Mouse (Mus musculus) hindbrain, postnatal 0 days (tissue): Measurements from ENCODE around the gene Tspan9. TPM values are rescaled to one million over a fixed set of nuclear protein-coding genes. Genes with fewer than 3 reads are reported as not detected.
A peak's percentile ranks its signal among the peaks of the same experiment; 100 is the strongest.

Source experiments
- ATAC-seq: fragments of 200-750 bp; cut with Nextera tagmentation; 2 replicates; pipeline ENCODE4 v1.8.0; 2017; ENCODE audit warnings: mild to moderate bottlenecking, moderate TSS enrichment, moderate library complexity
- DNase-seq: peaks from one replicate; pipeline ENCODE4 v3.0.0-alpha.2; 2015; ENCODE audit warnings: low spot score
- H3K27ac ChIP-seq: fragments of 300-500 bp; sonication (generic); 2 replicates; pipeline ENCODE4 v1.5.1; 2014; ENCODE audit warnings: mild to moderate bottlenecking
- H3K27me3 ChIP-seq: fragments of 300-500 bp; sonication (generic); 2 replicates; pipeline ENCODE4 v1.6.1; 2014; ENCODE audit warnings: low read length, mixed read lengths; ENCODE audit not compliant: insufficient read depth
- H3K36me3 ChIP-seq: fragments of 300-500 bp; sonication (generic); 2 replicates; pipeline ENCODE4 v1.6.1; 2014; ENCODE audit warnings: low read length, mixed read lengths; ENCODE audit not compliant: insufficient read depth
- H3K4me1 ChIP-seq: fragments of 300-500 bp; sonication (generic); 2 replicates; pipeline ENCODE4 v1.6.1; 2014; ENCODE audit warnings: antibody characterized with exemption, low read length, mixed read lengths; ENCODE audit not compliant: insufficient read depth
- H3K4me2 ChIP-seq: fragments of 300-500 bp; sonication (generic); 2 replicates; pipeline ENCODE4 v1.6.1; 2014; ENCODE audit warnings: low read depth, mild to moderate bottlenecking, low read length, moderate library complexity, mixed read lengths
- H3K4me3 ChIP-seq: fragments of 300-500 bp; sonication (generic); 2 replicates; pipeline ENCODE4 v1.5.1; 2014; ENCODE audit warnings: low read length
- H3K9ac ChIP-seq: fragments of 300-500 bp; sonication (generic); replicated peaks from 2 replicates; pipeline ENCODE4 v1.6.1; 2014; ENCODE audit warnings: mild to moderate bottlenecking, low read length, moderate library complexity, mixed read lengths
- H3K9me3 ChIP-seq: fragments of 300-500 bp; sonication (generic); 2 replicates; pipeline ENCODE4 v1.6.1; 2016; ENCODE audit warnings: low read length, mixed read lengths
- CTCF ChIP-seq: IDR thresholded peaks from 2 replicates; pipeline ENCODE4 v1.5.1; 2016; ENCODE audit warnings: antibody characterized with exemption, control low read depth, low read depth
- WGBS: fragments of 180-500 bp; shearing (Covaris S2); extraction: QIAGEN DNeasy Blood & Tissue Kit; methylation state at CpG from one replicate; pipeline ENCODE4 v1.1.7; 2014; 5-methylcytosine and 5-hydroxymethylcytosine counted together
- polyA plus RNA-seq: library from polyadenylated mRNA; unstranded; fragments of >200 nt; fragmentation: Nextera tagmentation; extraction: Ambion mirVana; gene quantifications from 2 replicates; pipeline ENCODE4 v1.2.1, GENCODE M21; 2015
- total RNA-seq: library from RNA; depleted of rRNA; stranded (reverse); fragments of >200 nt; gene quantifications from 2 replicates; pipeline ENCODE4 v1.2.3, GENCODE M21; 2014

Gene Tspan9
- total and polyA plus RNA-seq, 2 experiments from 2014 or later = 70.1 to 177 TPM

GRCm38 (mm10) chr6:127973553-127973952 lies 169.8 kb downstream of the Tspan9 start:
- DNase-seq = peak; percentile 57
- TF ChIP-seq CTCF = no peak
- Histone ChIP-seq H3K4me3 (no peak overlapping the region), H3K27me3 (no peaks in the 10 kb centered on the region), H3K4me2 (no peak overlapping the region), H3K4me1 (peaks cover 10% of the 10 kb centered on the region; the same call in 1 of the 2 replicates), H3K9me3 (no peaks in the 10 kb centered on the region), H3K9ac (0 out of 2 replicates have a peak overlapping the region, but pooled peaks have one; percentile 6), H3K36me3 (no peaks in the 10 kb centered on the region), H3K27ac (peak overlapping the region; percentile 79)
- ATAC-seq = peak; percentile 48
- WGBS = 29% methylated on average over 6 of the region's 6 CpGs

GRCm38 (mm10) chr6:127971931-127972330 lies 171.5 kb downstream of the Tspan9 start:
- no peak for ATAC-seq
- TF ChIP-seq CTCF = no peak
- 89% methylated on average over 5 of the region's 5 CpGs for WGBS

GRCm38 (mm10) chr6:127970848-127971247 lies 172.5 kb downstream of the Tspan9 start:
- Histone ChIP-seq H3K36me3 (no peaks in the 10 kb centered on the region), H3K4me3 (no peak overlapping the region), H3K9ac (no peak overlapping the region), H3K4me1 (peaks cover 10% of the 10 kb centered on the region; the same call in 1 of the 2 replicates), H3K27ac (no peak overlapping the region), H3K9me3 (no peaks in the 10 kb centered on the region), H3K27me3 (no peaks in the 10 kb centered on the region), H3K4me2 (no peak overlapping the region)
- no peak for DNase-seq
- WGBS = 62% methylated on average over 5 of the region's 5 CpGs
- ATAC-seq = no peak
- TF ChIP-seq CTCF = no peak

More at GRCm38 (mm10) chr6:127971931-127972330, 171.5 kb downstream of the Tspan9 start:
- Histone ChIP-seq H3K4me2 (no peak overlapping the region), H3K36me3 (no peaks in the 10 kb centered on the region), H3K27ac (no peak overlapping the region), H3K9ac (no peak overlapping the region), H3K4me3 (no peak overlapping the region), H3K4me1 (peaks cover 10% of the 10 kb centered on the region; the same call in 1 of the 2 replicates), H3K9me3 (no peaks in the 10 kb centered on the region), H3K27me3 (no peaks in the 10 kb centered on the region)
- no peak for DNase-seq

- peak; percentile 100 for TF ChIP-seq CTCF
- no peaks in the 10 kb centered on the region for H3K9me3 ChIP-seq
- 11% methylated on average over 7 of the region's 7 CpGs for WGBS
- peaks cover 10% of the 10 kb centered on the region; the same call in 1 of the 2 replicates for H3K4me1 ChIP-seq
- H3K4me3 ChIP-seq = no peak overlapping the region
- H3K36me3 ChIP-seq = no peaks in the 10 kb centered on the region
- no peak overlapping the region for H3K4me2 ChIP-seq
- DNase-seq (peak; percentile 91), ATAC-seq (peak; percentile 54)
- no peaks in the 10 kb centered on the region for H3K27me3 ChIP-seq
- no peak overlapping the region for H3K9ac ChIP-seq
- no peak overlapping the region for H3K27ac ChIP-seq
Observed at GRCm38 (mm10) chr6:127970120-127970519, 173.3 kb downstream of the Tspan9 start.

GRCm38 (mm10) chr6:127969709-127970108 lies 173.7 kb downstream of the Tspan9 start:
- ATAC-seq (peak; percentile 0; the same call in 1 of the 2 replicates), DNase-seq (no peak)
- Histone ChIP-seq H3K9me3 (no peaks in the 10 kb centered on the region), H3K4me3 (no peak overlapping the region), H3K36me3 (no peaks in the 10 kb centered on the region; the same call in 1 of the 2 replicates), H3K9ac (no peak overlapping the region), H3K4me2 (no peak overlapping the region), H3K27ac (no peak overlapping the region), H3K4me1 (peaks cover 10% of the 10 kb centered on the region; the same call in 1 of the 2 replicates), H3K27me3 (no peaks in the 10 kb centered on the region)
- no peak for TF ChIP-seq CTCF
- 61% methylated on average over 7 of the region's 7 CpGs for WGBS

- ATAC-seq (peak; percentile 61), DNase-seq (peak; percentile 69)
- Histone ChIP-seq H3K27ac (no peak overlapping the region), H3K4me2 (no peak overlapping the region), H3K36me3 (peaks cover 13% of the 10 kb centered on the region), H3K9ac (no peak overlapping the region), H3K9me3 (no peaks in the 10 kb centered on the region), H3K27me3 (no peaks in the 10 kb centered on the region), H3K4me1 (no peaks in the 10 kb centered on the region), H3K4me3 (no peak overlapping the region)
- 43% methylated on average over 8 of the region's 8 CpGs for WGBS
- TF ChIP-seq CTCF = peak; percentile 83
Observed at GRCm38 (mm10) chr6:127965497-127965896, 177.9 kb downstream of the Tspan9 start.

GRCm38 (mm10) chr6:127960203-127960602 lies 183.2 kb downstream of the Tspan9 start:
- no peak overlapping the region for H3K9ac ChIP-seq
- H3K27me3 ChIP-seq = no peaks in the 10 kb centered on the region
- WGBS = 86% methylated on average over 1 of the region's 1 CpGs
- H3K4me3 ChIP-seq = no peak overlapping the region
- no peaks in the 10 kb centered on the region for H3K9me3 ChIP-seq
- H3K4me2 ChIP-seq = no peak overlapping the region
- no peak overlapping the region for H3K27ac ChIP-seq
- TF ChIP-seq CTCF = no peak
- H3K36me3 ChIP-seq = peaks cover 13% of the 10 kb centered on the region
- ATAC-seq = no peak
- no peaks in the 10 kb centered on the region for H3K4me1 ChIP-seq
- no peak for DNase-seq
